Comparison of ENCODE assay signal across 31 mouse cellular contexts in genomic region chr1:153908208-153908607, GRCm38 (mm10). TPM values are rescaled to one million over a fixed set of nuclear protein-coding genes. Genes with fewer than 3 reads are reported as not detected.
DNase-seq lines count a peak whose midpoint lies in the region; ATAC-seq and TF ChIP-seq lines count a peak whose summit lies in the region.
"Had no signal": no experiment of that assay in that cellular context is flagged by ENCODE, and none has a peak within 500 bp of the region (broad histone marks: within the 10 kb centered on the region; RNA-seq: fewer than 3 reads in every experiment).

No protein-coding gene starts in this region.

- no peak overlapping the region for H3K9ac ChIP-seq in midbrain, postnatal 0 days (replicated peaks; ENCODE audit: low read length, poor library complexity, severe bottlenecking)
- no peak overlapping the region for H3K9ac ChIP-seq in midbrain, embryonic 13.5 days (replicated peaks)
- H3K9ac ChIP-seq: forebrain, embryonic 12.5 days; forebrain, embryonic 15.5 days; heart, embryonic 13.5 days; hindbrain, embryonic 14.5 days had no signal

- H3K4me1 ChIP-seq in midbrain, embryonic 10.5 days = peaks cover 17% of the 10 kb centered on the region
- H3K4me1 ChIP-seq in midbrain, postnatal 0 days (ENCODE audit: insufficient read depth, low read length) = no peaks in the 10 kb centered on the region
- peaks cover 8% of the 10 kb centered on the region for H3K4me1 ChIP-seq in midbrain, embryonic 13.5 days (replicated peaks)
- H3K4me1 ChIP-seq: heart, embryonic 10.5 days; heart, embryonic 13.5 days had no signal

- WGBS in midbrain, embryonic 10.5 days = 56% methylated on average over 6 of the region's 6 CpGs
- WGBS in midbrain, postnatal 0 days = 30% methylated on average over 6 of the region's 6 CpGs
- 29% methylated on average over 6 of the region's 6 CpGs for WGBS in midbrain, embryonic 13.5 days

- no peaks in the 10 kb centered on the region; the same call in 1 of the 2 replicates for H3K27me3 ChIP-seq in midbrain, embryonic 10.5 days (ENCODE audit: low read depth, poor library complexity, severe bottlenecking)
- H3K27me3 ChIP-seq in midbrain, postnatal 0 days (ENCODE audit: insufficient read depth, low read length) = no peaks in the 10 kb centered on the region
- no peaks in the 10 kb centered on the region for H3K27me3 ChIP-seq in midbrain, embryonic 13.5 days
- H3K27me3 ChIP-seq: forebrain, embryonic 12.5 days; forebrain, embryonic 15.5 days; heart, embryonic 13.5 days had no signal

- H3K27ac ChIP-seq in midbrain, embryonic 10.5 days (replicated peaks) = no peak overlapping the region
- H3K27ac ChIP-seq in midbrain, postnatal 0 days (ENCODE audit: low read depth, low read length) = no peak overlapping the region
- H3K27ac ChIP-seq in midbrain, embryonic 13.5 days = no peak overlapping the region
- H3K27ac ChIP-seq: forebrain, embryonic 12.5 days; forebrain, embryonic 15.5 days; heart, adult 2 months; heart, embryonic 10.5 days; heart, embryonic 13.5 days; hindbrain, embryonic 14.5 days; hindbrain, postnatal 0 days had no signal

- no peak for TF ChIP-seq CTCF in midbrain, postnatal 0 days (IDR thresholded peaks at IDR 0.05)
- TF ChIP-seq CTCF in brain, embryonic 14.5 days (IDR thresholded peaks at IDR 0.05; ENCODE audit: borderline replicate concordance, extremely low read depth, insufficient read depth, insufficient read length) = no peak

- peak; percentile 76 for DNase-seq in heart, adult 11 months
- no peak for DNase-seq in heart, adult 18-20 months
- peak; percentile 35 for DNase-seq in midbrain, embryonic 10.5 days (ENCODE audit: low spot score)
- DNase-seq in midbrain, postnatal 0 days (ENCODE audit: low spot score) = no peak
- DNase-seq in brain, embryonic 14.5 days (ENCODE audit: low read depth) = peak; percentile 37
- DNase-seq in left cerebral cortex, postnatal 10 days (ENCODE audit: extremely low spot score in 1 of 2, low spot score in 2 of 2) = no peak
- DNase-seq in urinary bladder, postnatal 25 days (ENCODE audit: low spot score) = no peak
- DNase-seq: adrenal gland, adult 2 months; adrenal gland, postnatal 14 days; cerebellum, adult 18-20 months; cerebellum, adult 9-10 months; cerebellum, postnatal 14 days; gastrocnemius, postnatal 10 days; heart, adult 2 months; heart, postnatal 14 days; heart, postnatal 4 days had no signal

- TF ChIP-seq POLR2A in brain, embryonic 14.5 days (IDR thresholded peaks at IDR 0.05; ENCODE audit: borderline replicate concordance, extremely low read depth, insufficient read depth, insufficient read length, poor library complexity, severe bottlenecking) = no peak

- no peak overlapping the region for H3K4me2 ChIP-seq in midbrain, postnatal 0 days (ENCODE audit: low read depth, low read length, poor library complexity, severe bottlenecking)
- H3K4me2 ChIP-seq in midbrain, embryonic 13.5 days (replicated peaks) = no peak overlapping the region
- H3K4me2 ChIP-seq: forebrain, embryonic 12.5 days; forebrain, embryonic 15.5 days; heart, embryonic 13.5 days; hindbrain, embryonic 14.5 days had no signal

- intact Hi-C loops in left cerebral cortex, postnatal 10 days (cut with DNase I) = no loop called here

- no peak overlapping the region for H3K4me3 ChIP-seq in midbrain, embryonic 10.5 days
- no peak overlapping the region for H3K4me3 ChIP-seq in midbrain, postnatal 0 days (ENCODE audit: low read depth, low read length)
- no peak overlapping the region for H3K4me3 ChIP-seq in midbrain, embryonic 13.5 days (replicated peaks)
- H3K4me3 ChIP-seq: forebrain, embryonic 12.5 days; forebrain, embryonic 15.5 days; heart, adult 2 months; heart, embryonic 10.5 days; heart, embryonic 13.5 days had no signal

- H3K9me3 ChIP-seq in midbrain, embryonic 10.5 days (replicated peaks) = no peaks in the 10 kb centered on the region
- H3K9me3 ChIP-seq in midbrain, postnatal 0 days (ENCODE audit: low read length) = no peaks in the 10 kb centered on the region
- H3K9me3 ChIP-seq in midbrain, embryonic 13.5 days = no peaks in the 10 kb centered on the region
- H3K9me3 ChIP-seq: forebrain, embryonic 12.5 days; forebrain, embryonic 15.5 days; heart, embryonic 10.5 days; heart, embryonic 13.5 days had no signal

- H3K36me3 ChIP-seq in midbrain, embryonic 10.5 days = peaks cover 84% of the 10 kb centered on the region
- peaks cover 56% of the 10 kb centered on the region for H3K36me3 ChIP-seq in midbrain, postnatal 0 days (ENCODE audit: insufficient read depth, low read length)
- H3K36me3 ChIP-seq in midbrain, embryonic 13.5 days = peaks cover 81% of the 10 kb centered on the region

- ATAC-seq in midbrain, postnatal 0 days (ENCODE audit: low FRiP score) = no peak
- peak; percentile 56; the same call in 1 of the 2 replicates for ATAC-seq in midbrain, embryonic 13.5 days
- ATAC-seq: CD4-positive, CD25-positive, alpha-beta regulatory T cell, adult 4 months; forebrain, embryonic 15.5 days; hindbrain, postnatal 0 days had no signal

RNA-seq across cellular contexts. Expression of gene Teddm2, which starts 8.2 kb away (rescaled TPM):
- under 1 TPM; 0.60 to 0.77 TPM for total RNA-seq in heart, adult 18-20 months (2021)
- 0.39 and 0.42 TPM in 2 replicates for polyA plus RNA-seq in midbrain, embryonic 10.5 days (2016; fragmentation: Nextera tagmentation; extraction: Ambion mirVana)
- total RNA-seq in midbrain, postnatal 0 days (2014; rRNA removed) = 0.66 and 1.1 TPM in 2 replicates
- polyA plus RNA-seq in midbrain, postnatal 0 days (2015; fragmentation: Nextera tagmentation; extraction: Ambion mirVana) = 1.2 and 1.7 TPM in 2 replicates
- 0.90 and 1.2 TPM in 2 replicates for polyA plus RNA-seq in brain, embryonic 14.5 days (2012; rRNA removed)
- 1.1 and 1.2 TPM in 2 replicates for polyA plus RNA-seq in midbrain, embryonic 13.5 days (2015; fragmentation: Nextera tagmentation; extraction: Ambion mirVana)
- total RNA-seq in left cerebral cortex, postnatal 10 days (2021) = 1 to 10 TPM; 1.8 to 2.6 TPM

RNA-seq across cellular contexts. Expression of gene Glul, which starts 8.5 kb away (rescaled TPM):
- 100 to 1,000 TPM; 539 to 709 TPM for total RNA-seq in heart, adult 18-20 months (2021)
- 130 and 133 TPM in 2 replicates for polyA plus RNA-seq in midbrain, embryonic 10.5 days (2016; fragmentation: Nextera tagmentation; extraction: Ambion mirVana)
- total RNA-seq in midbrain, postnatal 0 days (2014; rRNA removed) = 312 and 330 TPM in 2 replicates
- 237 and 250 TPM in 2 replicates for polyA plus RNA-seq in midbrain, postnatal 0 days (2015; fragmentation: Nextera tagmentation; extraction: Ambion mirVana)
- polyA plus RNA-seq in brain, embryonic 14.5 days (2012; rRNA removed) = 151 and 226 TPM in 2 replicates
- 131 and 132 TPM in 2 replicates for polyA plus RNA-seq in midbrain, embryonic 13.5 days (2015; fragmentation: Nextera tagmentation; extraction: Ambion mirVana)
- 1,000 to 10,000 TPM in 1 of 2 experiments, 100 to 1,000 TPM in 1; 850 to 1,099 TPM for total RNA-seq in left cerebral cortex, postnatal 10 days (2021)

RNA-seq across cellular contexts. Expression of gene Teddm1a, which starts 16.7 kb away (rescaled TPM):
- total RNA-seq in heart, adult 18-20 months (2021) = not detected
- polyA plus RNA-seq in midbrain, embryonic 10.5 days (2016; fragmentation: Nextera tagmentation; extraction: Ambion mirVana) = not detected in 2 replicates
- total RNA-seq in midbrain, postnatal 0 days (2014; rRNA removed) = not detected in 2 replicates
- not detected in 2 replicates for polyA plus RNA-seq in midbrain, postnatal 0 days (2015; fragmentation: Nextera tagmentation; extraction: Ambion mirVana)
- polyA plus RNA-seq in brain, embryonic 14.5 days (2012; rRNA removed) = not detected in 2 replicates
- not detected in 2 replicates for polyA plus RNA-seq in midbrain, embryonic 13.5 days (2015; fragmentation: Nextera tagmentation; extraction: Ambion mirVana)
- total RNA-seq in left cerebral cortex, postnatal 10 days (2021) = not detected
- total RNA-seq: adrenal gland, adult 2 months; adrenal gland, postnatal 14 days; gastrocnemius, postnatal 10 days; gastrocnemius, postnatal 4 days; heart, adult 2 months; heart, postnatal 14 days; heart, postnatal 4 days; hindbrain, postnatal 0 days; MEL had no signal
- polyA plus RNA-seq: adrenal gland, adult 2 months; C2C12; embryonic facial prominence, embryonic 11.5 days; embryonic facial prominence, embryonic 14.5 days; forebrain, embryonic 12.5 days; forebrain, embryonic 15.5 days; heart, adult 2 months; heart, embryonic 10.5 days; heart, embryonic 13.5 days; heart, embryonic 16.5 days; hindbrain, embryonic 11.5 days; hindbrain, embryonic 14.5 days; hindbrain, postnatal 0 days had no signal

RNA-seq across cellular contexts. Expression of gene Teddm1b, which starts 34.1 kb away (rescaled TPM):
- not detected for total RNA-seq in heart, adult 18-20 months (2021)
- polyA plus RNA-seq in midbrain, embryonic 10.5 days (2016; fragmentation: Nextera tagmentation; extraction: Ambion mirVana) = 0.49 and 0.83 TPM in 2 replicates
- total RNA-seq in midbrain, postnatal 0 days (2014; rRNA removed) = not detected in 2 replicates
- polyA plus RNA-seq in midbrain, postnatal 0 days (2015; fragmentation: Nextera tagmentation; extraction: Ambion mirVana) = 0.21 and 0.22 TPM in 2 replicates
- not detected in 2 replicates for polyA plus RNA-seq in brain, embryonic 14.5 days (2012; rRNA removed)
- 1.1 and 1.4 TPM in 2 replicates for polyA plus RNA-seq in midbrain, embryonic 13.5 days (2015; fragmentation: Nextera tagmentation; extraction: Ambion mirVana)
- total RNA-seq in left cerebral cortex, postnatal 10 days (2021) = not detected
- total RNA-seq: adrenal gland, adult 2 months; adrenal gland, postnatal 14 days; gastrocnemius, postnatal 10 days; gastrocnemius, postnatal 4 days; heart, adult 2 months; heart, postnatal 14 days; heart, postnatal 4 days; hindbrain, postnatal 0 days; MEL had no signal
- polyA plus RNA-seq: adrenal gland, adult 2 months; heart, adult 2 months had no signal

Comparison
In these comparisons a context has a peak if more than half of its experiments do, and no peak if none do; other contexts are left out.
1. DNase-seq: peak in heart, adult 11 months (single experiment), midbrain, embryonic 10.5 days (single experiment) and brain, embryonic 14.5 days (single experiment); none in heart, adult 18-20 months (0 of 2), midbrain, postnatal 0 days (single experiment), left cerebral cortex, postnatal 10 days (0 of 2) and urinary bladder, postnatal 25 days (single experiment).